Mouse (Mus musculus) urinary bladder, postnatal 14 days (tissue): Measurements from ENCODE around the gene Lrrc14b.

ENCODE experiments used
- DNase-seq: peaks from one replicate; pipeline ENCODE4 v3.0.0; 2021; ENCODE audit warnings: low spot score

The Lrrc14b gene

GRCm38 (mm10) chr13:74363859-74364235, at the start of gene Lrrc14b:
TSS of gene Lrrc14b (minus strand) at chr13:74364005.
- no peak for DNase-seq

DNA sequence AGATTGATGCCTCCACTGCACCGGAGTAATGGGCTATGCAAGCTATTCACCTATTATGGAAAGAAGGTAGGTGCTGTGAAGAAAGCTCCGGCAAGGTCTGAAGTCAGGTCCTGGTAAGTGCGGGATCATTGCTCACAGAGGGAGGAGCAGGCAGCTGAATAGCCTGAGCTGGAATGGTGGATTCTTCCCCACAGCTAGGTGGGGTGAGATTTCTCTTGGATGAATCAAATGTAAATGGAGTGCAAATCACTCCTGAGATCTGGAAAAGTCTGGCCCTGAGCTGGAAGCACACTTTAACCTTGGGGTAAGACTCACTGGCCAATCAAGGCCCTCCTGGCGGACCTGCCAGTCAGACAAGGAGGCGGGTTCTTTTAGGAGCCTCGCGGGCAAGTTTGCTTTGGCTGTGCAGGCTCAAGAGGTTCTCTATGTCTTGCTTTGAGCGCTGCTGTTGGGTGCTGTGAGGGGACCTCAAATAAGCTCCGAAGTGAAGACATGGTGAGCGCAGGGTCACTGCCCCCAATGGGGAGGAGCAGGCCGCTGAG, 35.6 kb upstream of the Lrrc14b start, which contains the start of gene Ftl1-ps1:
TSS of gene Ftl1-ps1 (plus strand) at position 397 of the 542 bp plus-strand sequence.
- DNase-seq = no peak

GRCm38 (mm10) chr13:74391156-74391555, 27.4 kb upstream of the Lrrc14b start:
- no peak for DNase-seq

DNA sequence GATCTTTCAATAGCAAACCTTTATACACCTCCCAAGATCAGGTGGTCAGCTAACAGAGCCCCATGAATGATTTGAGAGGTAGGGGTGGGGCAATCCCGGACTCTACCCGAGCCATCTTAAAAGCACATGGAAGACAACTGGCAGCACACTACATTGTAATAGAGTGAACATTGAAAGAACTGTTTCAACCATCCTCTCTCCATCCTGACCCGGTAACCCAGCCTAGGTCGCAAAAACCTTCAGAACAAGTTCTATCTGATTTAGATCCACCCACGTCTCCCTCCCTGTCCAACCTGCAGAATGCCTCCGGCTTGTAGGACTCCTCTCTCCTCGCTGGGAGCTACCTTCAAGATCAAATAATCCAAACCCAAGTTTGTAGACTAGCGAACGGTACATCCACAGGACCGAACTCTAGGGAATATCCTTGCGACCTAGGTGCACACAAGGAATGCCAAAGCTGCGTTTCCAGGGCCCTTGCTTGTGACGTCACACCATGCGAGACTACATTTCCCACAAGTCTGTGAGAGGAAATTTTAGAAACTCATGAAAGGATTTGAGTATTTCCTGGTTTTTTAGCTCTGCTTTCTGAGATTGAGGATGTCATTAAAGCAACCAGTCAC, 26.7 kb upstream of the Lrrc14b start, which contains the start of gene Zfp72:
TSS of gene Zfp72 (minus strand) at position 466 of the 620 bp plus-strand sequence.
- DNase-seq = peak; percentile 76

GRCm38 (mm10) chr13:74389730-74390129, 25.9 kb upstream of the Lrrc14b start:
- no peak for DNase-seq

DNA sequence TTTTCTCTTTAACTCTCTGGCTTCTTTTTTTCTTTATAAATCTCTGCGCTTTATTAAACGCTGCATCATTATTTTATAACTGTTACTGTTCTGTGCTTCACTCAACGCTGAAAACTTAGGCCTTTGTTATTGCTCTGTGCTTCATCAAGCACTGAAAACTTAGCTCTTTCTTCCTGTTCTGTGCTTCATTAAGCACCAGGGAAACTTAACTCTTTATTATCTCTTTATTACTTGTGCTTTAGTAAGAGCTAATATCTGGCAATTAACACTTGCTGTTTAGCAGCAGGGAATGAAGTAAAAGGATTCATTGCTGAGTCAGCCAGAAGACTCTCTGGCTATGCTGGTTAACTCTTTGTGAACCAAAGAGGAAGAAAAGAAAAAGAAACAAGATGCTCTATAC, 18.5 kb upstream of the Lrrc14b start:
- no peak for DNase-seq

GRCm38 (mm10) chr13:74381533-74382276, 17.9 kb upstream of the Lrrc14b start:
- DNase-seq = no peak

GRCm38 (mm10) chr13:74363176-74363858, 488 bp downstream of the Lrrc14b start:
- no peak for DNase-seq

DNA sequence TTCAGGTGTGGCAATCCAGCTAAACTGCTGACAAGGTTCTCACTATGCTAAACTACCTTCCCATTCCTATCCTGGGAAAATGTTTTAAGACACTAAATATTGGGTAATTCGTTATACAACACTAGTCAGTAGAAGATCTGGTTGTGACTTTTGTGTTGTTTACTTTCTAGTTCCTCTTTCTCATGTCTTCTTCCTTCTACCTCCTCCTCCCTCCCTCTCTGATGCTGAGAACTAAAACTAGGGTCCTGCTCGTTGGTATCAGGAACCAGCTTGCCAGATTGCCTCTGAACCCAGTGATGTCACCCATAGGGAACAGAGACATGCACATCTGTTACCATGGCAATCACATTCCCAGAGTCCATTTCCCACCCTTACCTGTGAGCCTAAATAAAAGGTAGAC, 1.6 kb downstream of the Lrrc14b start:
- no peak for DNase-seq

GRCm38 (mm10) chr13:74356491-74356890, 7.3 kb downstream of the Lrrc14b start:
- no peak for DNase-seq

DNA sequence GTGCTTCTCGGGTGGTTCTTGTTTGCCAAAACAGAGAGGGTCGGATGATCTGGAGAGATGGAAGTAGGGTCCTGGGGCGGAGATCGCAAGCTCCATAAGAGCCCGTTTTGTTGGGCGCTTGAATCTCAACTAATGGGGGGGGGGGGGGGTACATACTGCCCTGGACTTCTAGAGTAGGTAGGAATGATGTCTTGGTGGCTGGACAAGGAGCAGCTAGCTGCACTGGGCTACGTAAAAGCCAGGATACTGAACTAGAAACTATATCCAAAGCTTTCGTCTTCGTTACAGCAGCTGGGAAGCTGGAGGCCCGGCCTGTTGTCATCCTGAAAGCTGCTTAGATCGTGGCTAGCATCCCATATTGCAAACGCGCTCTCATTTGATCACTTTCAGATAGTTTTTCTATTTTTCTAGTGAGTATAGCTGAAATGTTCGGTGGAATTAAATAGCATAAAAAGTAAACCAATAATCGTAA, 13.3 kb downstream of the Lrrc14b start:
- DNase-seq = no peak

DNA sequence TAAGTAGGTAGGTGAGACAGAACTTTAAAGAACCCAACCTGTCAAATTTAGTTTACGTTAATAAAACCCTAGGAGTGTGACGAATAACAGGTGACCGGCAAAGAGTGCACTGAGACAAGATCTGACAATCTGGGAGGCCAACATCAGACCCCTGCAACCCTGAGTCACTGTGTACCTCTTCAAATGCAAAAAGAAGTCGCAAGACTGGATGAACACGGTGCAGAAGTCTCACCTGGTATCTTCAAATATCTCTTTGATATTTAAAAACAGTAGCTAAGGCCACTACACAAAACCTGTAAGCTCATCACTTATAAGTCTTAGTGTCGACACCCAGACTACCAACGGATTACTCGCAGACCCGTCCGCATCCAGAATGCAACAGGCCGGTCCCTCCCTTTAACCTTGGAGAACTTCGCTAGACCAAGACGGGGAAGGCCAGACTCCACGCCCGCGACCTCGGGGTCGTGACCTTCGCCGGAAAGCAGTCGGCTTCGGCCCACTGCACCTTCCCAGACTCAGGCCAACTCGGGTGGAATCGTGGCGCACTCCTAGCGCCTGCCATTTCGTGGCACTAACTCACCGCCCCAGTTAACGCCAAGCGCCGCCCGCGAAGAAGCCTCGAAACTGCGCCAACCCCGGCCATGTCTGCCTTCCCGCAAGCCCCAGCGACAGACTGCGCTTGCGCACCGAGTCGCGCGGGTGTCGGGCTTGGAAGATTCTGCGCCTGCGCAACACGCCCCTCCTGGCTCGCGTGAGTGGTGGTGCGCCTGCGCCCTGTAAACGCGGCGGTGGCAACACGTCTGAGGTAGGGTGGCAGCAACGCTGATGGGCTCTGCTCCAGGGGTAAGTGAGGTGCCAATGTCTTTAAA, 14.0 kb downstream of the Lrrc14b start, which contains the start of the genes Sdha and Ccdc127:
TSS of gene Sdha (minus strand) at position 715 of the 869 bp plus-strand sequence.
TSS of gene Ccdc127 (plus strand) at position 744 of the 869 bp plus-strand sequence.
- DNase-seq = peak; percentile 96

DNA sequence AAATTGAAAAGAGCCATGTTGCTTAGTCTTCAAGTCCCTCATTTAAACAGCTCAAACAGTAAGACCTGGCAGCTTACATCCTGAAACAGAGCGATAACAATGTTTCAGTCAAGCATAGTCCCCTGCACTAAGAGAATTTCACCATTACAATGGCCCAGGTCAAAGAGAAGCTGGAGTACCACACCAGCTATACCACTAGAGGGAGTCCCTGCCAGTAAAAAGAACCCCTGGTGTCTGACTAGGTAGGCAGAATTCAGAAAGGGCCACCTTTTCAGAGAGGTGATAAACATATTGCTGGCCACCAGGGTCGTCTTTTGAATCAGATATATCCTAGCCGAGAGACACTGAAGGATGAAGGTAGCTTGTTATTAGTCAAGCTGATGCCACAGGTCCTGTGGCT, 22.8 kb downstream of the Lrrc14b start:
- peak; percentile 28 for DNase-seq

- no peak for DNase-seq
Observed at GRCm38 (mm10) chr13:74329321-74329720, 34.5 kb downstream of the Lrrc14b start.

DNA sequence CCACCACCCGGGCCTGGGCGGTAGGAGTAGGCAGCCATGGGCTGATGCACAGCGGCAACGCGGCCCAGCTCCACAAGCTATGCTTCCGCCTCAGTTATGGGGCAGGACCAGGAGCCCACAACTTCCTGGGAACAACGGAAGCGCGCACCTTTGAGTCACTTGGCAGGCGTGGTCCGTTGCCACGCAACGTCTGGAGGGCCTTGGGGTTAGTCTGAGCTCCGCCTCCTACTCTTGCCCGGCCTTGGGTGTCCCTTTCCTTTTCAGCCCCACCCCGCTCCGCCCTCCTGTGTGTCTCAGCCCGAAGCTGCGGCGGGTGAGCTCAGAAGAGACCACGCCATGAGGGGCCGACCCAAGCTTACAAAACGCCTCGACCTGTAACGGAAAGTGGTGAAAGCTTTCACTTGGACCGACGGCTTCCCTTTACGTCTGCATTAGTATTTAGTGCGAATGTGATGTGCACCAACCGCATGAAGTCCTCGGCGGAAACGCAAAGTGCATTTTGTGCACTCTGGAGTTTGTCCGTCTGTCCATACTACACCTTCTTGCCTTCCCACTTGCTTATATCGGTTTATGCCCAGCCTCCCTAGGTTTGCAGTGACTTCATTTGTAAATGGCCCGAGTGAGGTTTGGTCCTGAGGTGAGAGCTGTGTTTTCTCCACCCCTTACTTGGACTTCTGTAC, 46.5 kb downstream of the Lrrc14b start, which contains the start of gene Pdcd6:
TSS of gene Pdcd6 (minus strand) at position 411 of the 680 bp plus-strand sequence.
- peak; percentile 96 for DNase-seq

GRCm38 (mm10) chr13:74316789-74317169, 47.0 kb downstream of the Lrrc14b start:
- no peak for DNase-seq

- DNase-seq = no peak
Observed at GRCm38 (mm10) chr13:74316386-74316785, 47.4 kb downstream of the Lrrc14b start.

- no peak for DNase-seq
Observed at GRCm38 (mm10) chr13:74314616-74315015, 49.2 kb downstream of the Lrrc14b start.
